Mouse (Mus musculus) heart, adult 2 months (tissue): Measurements from ENCODE around the gene Ap1g1.

Experiments
- CTCF ChIP-seq: fragments of 200-600 bp; IDR thresholded peaks from 2 replicates; pipeline ENCODE4 v1.8.1; 2022; ENCODE audit warnings: antibody characterized with exemption, mild to moderate bottlenecking, moderate library complexity
- EP300 ChIP-seq: fragments of 200-500 bp; IDR thresholded peaks from 2 replicates; pipeline ENCODE4 v1.6.1; 2011; ENCODE audit warnings: low read depth, low read length, control low read depth; ENCODE audit not compliant: insufficient read depth
- POLR2A ChIP-seq: fragments of 200-500 bp; IDR thresholded peaks from 2 replicates; pipeline ENCODE4 v1.6.1; 2011; ENCODE audit warnings: mild to moderate bottlenecking, low read depth, low read length, control low read depth; ENCODE audit not compliant: insufficient read depth

- TF ChIP-seq POLR2A = no peak
- no peak for TF ChIP-seq EP300
- no peak for TF ChIP-seq CTCF
Measured at GRCm38 (mm10) chr8:109779431-109780228, 1.3 kb downstream of the Ap1g1 start.
